Comparison of ENCODE assay signal across 8 mouse cellular contexts in the genomic region with DNA sequence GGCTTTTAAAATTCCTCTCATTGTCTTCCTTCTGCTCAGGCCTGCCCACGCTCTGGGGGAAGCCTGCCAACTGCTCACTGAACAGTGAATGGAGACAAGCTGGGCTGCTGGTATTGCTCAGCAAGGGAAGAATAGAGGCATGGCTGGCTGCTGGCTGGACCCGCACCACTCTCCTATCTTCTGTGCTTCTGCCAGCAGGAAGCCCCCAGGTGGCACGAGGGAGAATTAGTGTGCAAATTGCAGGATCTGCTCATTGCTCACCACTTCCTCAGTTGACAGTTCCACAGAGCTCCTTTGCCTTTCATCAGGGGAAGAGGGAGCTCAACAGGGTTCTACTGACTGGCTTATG.
DNase-seq lines count a peak whose midpoint lies in the region; TF ChIP-seq lines count a peak whose summit lies in the region.

No protein-coding gene starts in this region.

- intact Hi-C loops in heart, postnatal 36 days (cut with DNase I), result no loop called here

- DNase-seq in 416B (ENCODE audit: low read depth) (peak; percentile 76), MEL (ENCODE audit: low read depth, low spot score) (peak; percentile 60)
- peak; percentile 28 for DNase-seq in embryonic facial prominence, embryonic 10.5 days (ENCODE audit: low spot score)
- DNase-seq in heart, postnatal 36 days, result peak; percentile 19 to 22
- peak; percentile 79 to 88 for DNase-seq in layer of hippocampus, adult 8-10 months (ENCODE audit: low spot score in 2 of 2)
- peak; percentile 84 to 87 for DNase-seq in right cerebral cortex, postnatal 36 days (ENCODE audit: low spot score in 2 of 2)
- no peak for DNase-seq in urinary bladder, adult 18-20 months (ENCODE audit: low spot score in 2 of 2)

- no peaks in the 10 kb centered on the region for H3K27me3 ChIP-seq in MEL (ENCODE audit: control insufficient read depth in 1 of 2, insufficient read depth in 2 of 2, low read length in 2 of 2)
- peaks cover 8% of the 10 kb centered on the region; the same call in 1 of the 2 replicates for H3K27me3 ChIP-seq in embryonic facial prominence, embryonic 10.5 days (replicated peaks; ENCODE audit: low read depth, poor library complexity, severe bottlenecking)
- H3K27me3 ChIP-seq in megakaryocyte, embryonic 14.5 days (replicated peaks), result no peaks in the 10 kb centered on the region

- H3K79me2 ChIP-seq in MEL (ENCODE audit: control insufficient read depth, insufficient read depth, low read length, poor library complexity), result no peaks in the 10 kb centered on the region

- H3K36me3 ChIP-seq in MEL (ENCODE audit: control insufficient read depth in 1 of 2, insufficient read depth in 2 of 2, low read length in 2 of 2), result peaks cover 0 to 8% of the 10 kb centered on the region in 2 experiments; a peak in 2 of 4 replicates
- no peaks in the 10 kb centered on the region for H3K36me3 ChIP-seq in embryonic facial prominence, embryonic 10.5 days (replicated peaks)
- H3K36me3 ChIP-seq in megakaryocyte, embryonic 14.5 days (replicated peaks; ENCODE audit: low read length), result no peaks in the 10 kb centered on the region

- peaks cover 5 to 16% of the 10 kb centered on the region in 2 experiments for H3K4me1 ChIP-seq in MEL (ENCODE audit: control insufficient read depth in 1 of 2, insufficient read depth in 2 of 2, low read length in 2 of 2)
- H3K4me1 ChIP-seq in embryonic facial prominence, embryonic 10.5 days, result peaks cover 33% of the 10 kb centered on the region
- H3K4me1 ChIP-seq in megakaryocyte, embryonic 14.5 days, result peaks cover 56% of the 10 kb centered on the region

- H3K4me3 ChIP-seq in MEL (ENCODE audit: control insufficient read depth in 1 of 2, insufficient read depth in 1 of 2, low read depth in 2 of 2, low read length in 2 of 2), result peak overlapping the region; percentile 47 to 65
- H3K4me3 ChIP-seq in embryonic facial prominence, embryonic 10.5 days, result no peak overlapping the region
- H3K4me3 ChIP-seq in megakaryocyte, embryonic 14.5 days (replicated peaks), result peak overlapping the region; percentile 56

- 8% methylated on average over 3 of the region's 3 CpGs for WGBS in embryonic facial prominence, embryonic 10.5 days

- no peak for TF ChIP-seq RAD21 in MEL (IDR thresholded peaks at IDR 0.05; ENCODE audit: low read depth, low read length)

- H3K27ac ChIP-seq in MEL (ENCODE audit: control insufficient read depth, low read depth, low read length), result no peak overlapping the region
- H3K27ac ChIP-seq in embryonic facial prominence, embryonic 10.5 days (replicated peaks), result peak overlapping the region; percentile 37

- no peak for TF ChIP-seq POLR2A in MEL (IDR thresholded peaks at IDR 0.05; ENCODE audit: control insufficient read depth in 1 of 2, insufficient read depth in 1 of 2, low read depth in 1 of 2, low read length in 2 of 2, poor library complexity in 1 of 2)

- peak overlapping the region; percentile 38 for H3K9ac ChIP-seq in MEL (ENCODE audit: control insufficient read depth, low read depth, low read length, poor library complexity, severe bottlenecking)

- H3K9me3 ChIP-seq in MEL (replicated peaks; ENCODE audit: insufficient read depth, low read length), result no peaks in the 10 kb centered on the region
- no peaks in the 10 kb centered on the region for H3K9me3 ChIP-seq in embryonic facial prominence, embryonic 10.5 days
- H3K9me3 ChIP-seq in megakaryocyte, embryonic 14.5 days, result no peaks in the 10 kb centered on the region

- peak in 1 of 3 experiments; percentile 9; a peak in 1 of 6 replicates for TF ChIP-seq CTCF in MEL (IDR thresholded peaks at IDR 0.05 in 2 of 3, conservative IDR thresholded peaks at IDR 0.05 in 1 of 3; ENCODE audit: control insufficient read depth in 1 of 3, insufficient read depth in 1 of 3, low read depth in 2 of 3, low read length in 3 of 3, poor library complexity in 1 of 3, severe bottlenecking in 1 of 3)

- no peak for TF ChIP-seq EP300 in MEL (IDR thresholded peaks at IDR 0.05; ENCODE audit: low read depth in 1 of 2, low read length in 2 of 2)

TF ChIP-seq in MEL, 35 proteins besides CTCF, POLR2A, EP300 and RAD21:
- TF ChIP-seq MYC (IDR thresholded peaks at IDR 0.05; ENCODE audit: low read depth, low read length) (no peak), TBP (IDR thresholded peaks at IDR 0.05; ENCODE audit: low read depth, low read length) (0 out of 2 replicates have a peak, but pooled peaks have one; percentile 26), SMC3 (IDR thresholded peaks at IDR 0.05; ENCODE audit: low read depth, low read length) (peak; percentile 37), MYB (IDR thresholded peaks at IDR 0.05; ENCODE audit: low read depth, low read length) (no peak)

Comparison
In these comparisons a context has a peak if more than half of its experiments do, and no peak if none do; other contexts are left out.
1. DNase-seq: peak in 416B (single experiment), MEL (single experiment), embryonic facial prominence, embryonic 10.5 days (single experiment), heart, postnatal 36 days (2 of 2), layer of hippocampus, adult 8-10 months (2 of 2) and right cerebral cortex, postnatal 36 days (2 of 2); none in urinary bladder, adult 18-20 months (0 of 2).